Mouse (Mus musculus) midbrain, embryonic 14.5 days (tissue): ENCODE results near the gene Hsd17b3. TPM values are rescaled to one million over a fixed set of nuclear protein-coding genes. Genes with fewer than 3 reads are reported as not detected.

Experiments used
- ATAC-seq: fragments of 200-750 bp; cut with Nextera tagmentation; 2 replicates; pipeline ENCODE4 v1.8.0; 2017; ENCODE audit warnings: moderate number of reproducible peaks, moderate library complexity; ENCODE audit not compliant: low FRiP score, low TSS enrichment
- DNase-seq: peaks from one replicate; pipeline ENCODE4 v3.0.0-alpha.2; 2015
- H3K27ac ChIP-seq: fragments of 300-500 bp; sonication (generic); replicated peaks from 2 replicates; pipeline ENCODE4 v1.5.1; 2014; ENCODE audit warnings: mild to moderate bottlenecking, low read depth, low read length, moderate library complexity
- H3K27me3 ChIP-seq: fragments of 300-500 bp; sonication (generic); 2 replicates; pipeline ENCODE4 v1.6.1; 2014; ENCODE audit warnings: low read length, control low read depth, mixed read lengths; ENCODE audit not compliant: control insufficient read depth, insufficient read depth
- H3K36me3 ChIP-seq: fragments of 300-500 bp; sonication (generic); 2 replicates; pipeline ENCODE4 v1.6.1; 2014; ENCODE audit warnings: low read length, control low read depth; ENCODE audit not compliant: control insufficient read depth, insufficient read depth
- H3K4me1 ChIP-seq: fragments of 300-500 bp; sonication (generic); 2 replicates; pipeline ENCODE4 v1.6.1; 2014; ENCODE audit warnings: mild to moderate bottlenecking, antibody characterized with exemption, low read length, control low read depth; ENCODE audit not compliant: control insufficient read depth, insufficient read depth
- H3K4me2 ChIP-seq: fragments of 300-500 bp; sonication (generic); 2 replicates; pipeline ENCODE4 v1.6.1; 2014; ENCODE audit warnings: mild to moderate bottlenecking, low read length, moderate library complexity
- H3K4me3 ChIP-seq: fragments of 300-500 bp; sonication (generic); replicated peaks from 2 replicates; pipeline ENCODE4 v1.5.1; 2014; ENCODE audit warnings: low read depth, low read length
- H3K9ac ChIP-seq: fragments of 300-500 bp; sonication (generic); replicated peaks from 2 replicates; pipeline ENCODE4 v1.6.1; 2014; ENCODE audit warnings: mild to moderate bottlenecking, low read length, moderate library complexity
- H3K9me3 ChIP-seq: fragments of 300-500 bp; sonication (generic); 2 replicates; pipeline ENCODE4 v1.6.1; 2016; ENCODE audit warnings: low read length, control low read depth, mixed read lengths; ENCODE audit not compliant: control insufficient read depth
- WGBS: fragments of 180-500 bp; shearing (Covaris S2); extraction: QIAGEN DNeasy Blood & Tissue Kit; methylation state at CpG from one replicate; pipeline ENCODE4 v1.1.7; 2014; 5-methylcytosine and 5-hydroxymethylcytosine counted together
- polyA plus RNA-seq: library from polyadenylated mRNA; unstranded; fragments of >200 nt; fragmentation: Nextera tagmentation; extraction: Ambion mirVana; gene quantifications from 2 replicates; pipeline ENCODE4 v1.2.1, GENCODE M21; 2014

Hsd17b3 gene
- polyA plus RNA-seq, 1 experiment from 2014 or later, result not detected

DNA sequence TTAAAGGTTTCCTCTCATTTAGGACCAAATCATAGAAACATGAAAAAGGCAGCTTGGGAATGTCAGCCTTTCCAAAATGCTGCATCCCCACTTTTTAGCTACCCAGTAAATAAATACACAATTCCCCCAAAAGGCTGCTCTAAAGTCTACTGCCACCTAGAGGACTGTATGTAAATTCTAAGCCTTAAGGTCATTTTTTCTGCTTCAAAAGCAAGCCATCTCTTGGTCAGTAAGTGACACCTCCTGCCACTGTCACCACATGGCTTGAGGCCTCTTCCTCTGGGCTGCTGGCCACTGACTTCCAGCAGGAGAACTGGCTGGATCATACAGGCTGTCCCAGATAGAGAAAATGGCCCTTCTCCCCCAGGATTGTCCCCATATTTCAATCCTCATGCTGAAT lies 50.9 kb downstream of the Hsd17b3 start:
- DNase-seq (peak; percentile 45), ATAC-seq (no peak)
- Histone ChIP-seq H3K9me3 (no peaks in the 10 kb centered on the region), H3K36me3 (no peaks in the 10 kb centered on the region), H3K9ac (no peak overlapping the region), H3K4me2 (no peak overlapping the region), H3K4me3 (no peak overlapping the region), H3K27me3 (peaks cover 11% of the 10 kb centered on the region; the same call in 1 of the 2 replicates), H3K27ac (no peak overlapping the region), H3K4me1 (no peaks in the 10 kb centered on the region)

DNA sequence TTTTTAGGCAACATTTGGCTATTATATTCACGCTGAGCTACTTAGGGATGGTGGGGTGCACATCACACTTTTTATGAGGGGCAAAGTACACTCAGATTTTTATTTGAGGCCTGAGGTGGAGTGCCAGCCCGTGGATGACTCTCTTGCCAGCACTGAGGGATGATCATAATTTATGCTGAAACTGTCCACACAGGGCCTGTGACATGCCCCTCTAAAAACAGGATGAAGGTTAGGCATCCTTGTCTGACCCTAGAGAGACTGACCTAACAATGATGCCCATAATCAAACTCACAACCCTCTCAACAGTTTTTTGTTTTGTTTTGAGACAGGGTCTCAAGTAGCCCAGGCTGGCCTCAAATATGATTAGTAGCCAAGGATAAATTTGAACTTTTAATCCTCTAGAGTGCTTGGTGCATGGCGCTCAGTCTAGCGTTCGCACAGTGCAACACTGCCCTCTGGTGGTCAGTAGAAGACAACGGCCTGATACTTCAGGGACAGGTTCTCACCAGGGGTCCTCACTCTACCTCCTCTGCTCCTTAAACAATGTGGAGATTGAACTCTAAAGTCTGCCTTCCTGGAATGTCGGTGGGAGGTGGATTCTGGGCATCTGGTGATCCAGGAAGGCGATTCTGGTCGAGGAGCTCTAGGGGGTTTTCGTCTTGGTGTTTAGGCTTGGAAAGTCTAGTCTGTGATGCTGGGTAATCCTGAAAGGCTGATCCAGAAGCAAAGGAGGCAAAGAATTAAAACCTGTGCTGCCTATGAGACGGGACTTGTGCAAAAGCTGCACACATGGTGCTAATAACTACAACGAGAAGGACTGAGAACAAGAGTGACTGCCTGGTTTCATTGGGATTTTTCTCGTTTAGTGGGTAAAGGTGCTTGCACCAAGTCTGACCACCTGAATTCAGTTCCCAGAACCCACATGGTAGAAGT lies 52.7 kb downstream of the Hsd17b3 start:
- Histone ChIP-seq H3K27ac (no peak overlapping the region), H3K9ac (no peak overlapping the region), H3K4me2 (no peak overlapping the region), H3K9me3 (no peaks in the 10 kb centered on the region), H3K27me3 (peaks cover 11% of the 10 kb centered on the region; the same call in 1 of the 2 replicates), H3K4me1 (no peaks in the 10 kb centered on the region), H3K4me3 (no peak overlapping the region), H3K36me3 (no peaks in the 10 kb centered on the region)
- peak; percentile 91 for DNase-seq
- ATAC-seq, result peak; percentile 83; the same call in 1 of the 2 replicates
- 22% methylated on average over 13 of the region's 13 CpGs for WGBS

DNA sequence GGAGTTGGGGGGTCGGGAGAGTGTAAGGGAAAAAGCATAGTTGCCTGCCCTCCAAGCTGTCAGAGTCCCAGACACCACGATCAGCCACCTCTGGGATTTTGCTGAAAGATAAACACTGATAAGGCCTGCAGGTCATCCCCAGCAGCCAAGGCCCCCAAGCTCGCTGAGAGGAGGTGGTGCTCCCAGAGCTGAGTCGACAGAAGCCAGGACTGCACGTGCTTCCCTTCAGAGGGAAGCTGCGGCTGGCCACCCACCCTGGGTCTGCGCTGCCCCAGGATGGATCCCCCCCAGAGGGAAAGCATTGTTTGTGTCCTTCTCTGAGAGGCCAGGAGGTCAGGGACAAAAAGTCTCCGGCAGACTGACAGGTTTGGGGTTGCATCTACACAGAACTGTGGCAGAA lies 54.0 kb downstream of the Hsd17b3 start:
- WGBS, result 16% methylated on average over 8 of the region's 8 CpGs
- H3K9ac ChIP-seq, result no peak overlapping the region
- ATAC-seq (no peak), DNase-seq (no peak)
- H3K4me1 ChIP-seq, result no peaks in the 10 kb centered on the region
- H3K27ac ChIP-seq, result no peak overlapping the region
- no peak overlapping the region for H3K4me2 ChIP-seq
- H3K4me3 ChIP-seq, result no peak overlapping the region
- H3K27me3 ChIP-seq, result peaks cover 11% of the 10 kb centered on the region; the same call in 1 of the 2 replicates
- no peaks in the 10 kb centered on the region for H3K36me3 ChIP-seq
- H3K9me3 ChIP-seq, result no peaks in the 10 kb centered on the region

DNA sequence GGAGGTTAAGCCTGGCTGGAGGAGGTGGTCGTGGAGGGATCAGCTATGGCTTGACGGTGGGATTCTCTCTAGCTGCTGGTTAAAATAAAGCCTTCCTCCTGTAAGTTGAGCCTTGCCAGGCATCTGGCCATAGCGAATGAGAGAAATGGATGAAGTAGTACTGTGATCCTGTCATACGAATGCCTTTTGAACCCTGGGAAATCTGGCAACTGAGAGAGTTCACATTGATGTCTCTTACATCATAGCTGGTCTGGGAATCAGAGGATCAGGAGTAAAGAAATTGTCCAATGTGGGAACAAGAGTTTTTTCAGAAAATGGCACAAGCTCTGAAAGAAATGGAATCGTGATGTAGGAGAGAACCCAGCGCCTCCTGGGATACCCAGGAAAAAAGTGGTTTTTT lies 55.1 kb downstream of the Hsd17b3 start:
- Histone ChIP-seq H3K9ac (no peak overlapping the region), H3K27ac (no peak overlapping the region), H3K4me2 (no peak overlapping the region), H3K9me3 (no peaks in the 10 kb centered on the region), H3K4me1 (no peaks in the 10 kb centered on the region), H3K36me3 (no peaks in the 10 kb centered on the region), H3K4me3 (no peak overlapping the region), H3K27me3 (peaks cover 11% of the 10 kb centered on the region; the same call in 1 of the 2 replicates)
- WGBS, result 88% methylated on average over 6 of the region's 6 CpGs
- DNase-seq, result no peak
- ATAC-seq, result no peak

DNA sequence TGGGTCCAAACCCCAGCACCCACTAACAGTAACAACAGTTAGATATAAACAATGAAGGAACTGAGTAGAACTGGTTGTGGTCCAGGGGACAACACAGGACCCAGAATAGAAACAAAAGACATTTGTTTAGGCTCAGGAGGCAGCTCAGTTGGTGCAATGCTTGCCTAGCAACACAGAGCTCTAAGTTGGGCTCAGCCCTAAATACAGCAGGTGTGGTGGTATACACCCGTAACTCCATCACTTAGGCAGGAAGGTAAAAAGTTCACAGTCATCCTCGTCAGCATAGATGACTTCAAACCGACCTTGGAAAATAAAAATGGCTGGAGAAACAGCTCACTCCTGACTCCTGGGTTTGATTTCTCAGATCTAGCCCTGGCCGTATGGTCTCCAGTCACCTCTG lies 55.8 kb downstream of the Hsd17b3 start:
- Histone ChIP-seq H3K27me3 (peaks cover 11% of the 10 kb centered on the region; the same call in 1 of the 2 replicates), H3K4me1 (no peaks in the 10 kb centered on the region), H3K4me2 (no peak overlapping the region), H3K36me3 (no peaks in the 10 kb centered on the region), H3K4me3 (no peak overlapping the region), H3K9ac (no peak overlapping the region), H3K27ac (no peak overlapping the region), H3K9me3 (no peaks in the 10 kb centered on the region)
- 86% methylated on average over 4 of the region's 4 CpGs for WGBS
- DNase-seq, result no peak
- ATAC-seq, result no peak

DNA sequence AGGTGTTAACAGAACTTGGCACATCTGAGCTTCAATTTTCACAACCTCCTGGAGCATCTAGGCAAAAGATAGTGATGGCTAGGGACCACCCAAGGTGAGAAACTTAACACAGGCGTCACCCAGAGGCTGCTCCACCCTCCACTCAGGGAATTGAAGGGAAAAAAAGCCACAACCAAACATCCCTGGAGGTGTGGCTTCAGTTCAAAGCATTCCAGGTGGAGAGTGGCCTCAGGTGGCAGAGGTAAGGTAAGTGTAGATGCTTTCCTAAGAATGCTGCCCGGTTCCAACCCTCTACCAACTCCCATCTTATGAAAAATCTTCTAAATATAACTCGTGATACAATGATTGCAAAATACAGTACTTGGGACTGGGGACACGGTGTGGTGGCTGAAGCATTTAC lies 57.8 kb downstream of the Hsd17b3 start:
- Histone ChIP-seq H3K36me3 (no peaks in the 10 kb centered on the region), H3K27me3 (0 out of 2 replicates have a peak, but pooled peaks cover 7% of the 10 kb centered on the region), H3K9ac (no peak overlapping the region), H3K27ac (no peak overlapping the region), H3K4me1 (no peaks in the 10 kb centered on the region), H3K9me3 (no peaks in the 10 kb centered on the region), H3K4me3 (no peak overlapping the region), H3K4me2 (no peak overlapping the region)
- 82% methylated on average over 4 of the region's 4 CpGs for WGBS
- no peak for ATAC-seq
- no peak for DNase-seq

DNA sequence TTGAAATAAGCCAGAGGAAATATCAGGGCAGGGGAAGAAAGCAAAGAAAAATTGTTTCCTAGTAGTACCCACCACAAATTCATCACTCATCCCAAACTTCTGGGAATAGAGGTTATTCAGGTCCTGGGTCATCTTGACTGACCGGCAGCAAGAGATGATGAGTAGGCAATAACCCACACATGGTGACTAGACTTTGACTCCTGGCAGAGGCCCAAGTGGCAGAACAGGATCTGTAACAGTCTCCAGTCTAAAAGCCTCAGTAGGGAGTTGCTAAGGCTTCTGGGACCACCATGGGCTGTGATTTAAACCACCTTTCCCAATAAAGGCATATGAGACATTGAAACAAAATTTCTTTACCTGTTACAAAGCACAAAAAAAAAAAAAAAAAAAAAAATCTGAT lies 58.2 kb downstream of the Hsd17b3 start:
- Histone ChIP-seq H3K27ac (no peak overlapping the region), H3K4me2 (no peak overlapping the region), H3K36me3 (no peaks in the 10 kb centered on the region), H3K9ac (no peak overlapping the region), H3K9me3 (no peaks in the 10 kb centered on the region), H3K27me3 (0 out of 2 replicates have a peak, but pooled peaks cover 7% of the 10 kb centered on the region), H3K4me1 (no peaks in the 10 kb centered on the region), H3K4me3 (no peak overlapping the region)
- no peak for DNase-seq
- 84% methylated on average over 1 of the region's 1 CpGs for WGBS
- ATAC-seq, result no peak

DNA sequence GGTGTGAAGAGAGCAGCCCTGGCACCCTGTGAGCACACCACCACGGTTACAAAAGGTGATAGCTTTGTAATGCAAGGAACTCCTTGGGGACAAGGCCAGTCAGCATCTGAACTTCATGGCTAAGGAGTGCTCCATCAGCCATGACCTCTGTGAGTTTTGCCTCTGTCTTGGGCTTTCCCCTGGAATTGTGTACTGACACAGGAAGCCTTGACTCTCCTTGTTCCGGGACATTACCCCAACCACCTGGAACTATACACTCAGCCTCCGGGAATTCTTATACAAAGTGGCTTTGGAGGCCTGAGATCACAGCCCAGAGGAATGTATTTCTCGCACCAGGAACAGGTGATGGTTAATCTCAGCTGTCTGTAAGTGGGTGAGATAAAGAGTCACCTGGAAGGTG lies 64.2 kb downstream of the Hsd17b3 start:
- no peak for ATAC-seq
- WGBS, result 79% methylated on average over 4 of the region's 4 CpGs
- H3K9me3 ChIP-seq, result no peaks in the 10 kb centered on the region

More for the DNA sequence above, 64.2 kb downstream of the Hsd17b3 start:
- H3K27me3 ChIP-seq, result no peaks in the 10 kb centered on the region
- H3K9ac ChIP-seq, result no peak overlapping the region
- no peak overlapping the region for H3K27ac ChIP-seq
- no peak for DNase-seq
- H3K36me3 ChIP-seq, result no peaks in the 10 kb centered on the region
- H3K4me3 ChIP-seq, result no peak overlapping the region
- no peaks in the 10 kb centered on the region; the same call in 1 of the 2 replicates for H3K4me1 ChIP-seq
- no peak overlapping the region for H3K4me2 ChIP-seq
